Mouse (Mus musculus): ENCODE measurements at regions not wholly inside any gene's neighbourhood (a gene's known extent, or its start where the extent isn't known, plus 50 kb on each side); places are given as distances from the start of the nearest gene placed in this dataset.

DNA sequence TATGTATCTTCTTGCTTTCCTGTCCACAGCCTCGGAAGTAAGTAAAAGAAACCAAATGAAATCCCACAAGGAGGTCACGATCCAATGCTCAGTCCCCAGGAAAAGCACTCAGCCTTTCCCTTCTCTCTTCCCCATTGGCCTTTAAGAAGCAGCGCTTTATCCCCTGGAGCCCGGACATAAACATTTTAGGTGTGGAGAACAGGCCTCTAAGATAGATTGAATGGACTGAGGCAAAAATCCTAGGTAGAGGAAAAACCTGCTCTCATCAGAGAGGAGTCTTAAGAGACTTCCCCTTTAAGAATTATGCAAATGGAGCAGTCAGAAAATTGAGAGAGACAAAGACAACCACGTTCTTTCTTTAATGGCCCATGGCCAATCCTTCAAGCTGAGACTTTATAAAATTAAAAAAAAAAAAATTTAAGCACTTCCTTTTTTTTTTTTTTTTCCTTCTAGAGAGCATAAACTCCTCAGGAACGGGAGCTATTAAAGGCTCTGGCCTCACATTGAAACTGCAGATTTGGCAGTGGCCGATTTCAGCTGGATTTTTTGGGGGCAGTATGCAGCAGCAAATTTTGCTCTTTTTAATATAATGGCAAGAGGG lies 1020.5 kb downstream of the 9330182O14Rik start:
- peak; percentile 1 for DNase-seq

DNA sequence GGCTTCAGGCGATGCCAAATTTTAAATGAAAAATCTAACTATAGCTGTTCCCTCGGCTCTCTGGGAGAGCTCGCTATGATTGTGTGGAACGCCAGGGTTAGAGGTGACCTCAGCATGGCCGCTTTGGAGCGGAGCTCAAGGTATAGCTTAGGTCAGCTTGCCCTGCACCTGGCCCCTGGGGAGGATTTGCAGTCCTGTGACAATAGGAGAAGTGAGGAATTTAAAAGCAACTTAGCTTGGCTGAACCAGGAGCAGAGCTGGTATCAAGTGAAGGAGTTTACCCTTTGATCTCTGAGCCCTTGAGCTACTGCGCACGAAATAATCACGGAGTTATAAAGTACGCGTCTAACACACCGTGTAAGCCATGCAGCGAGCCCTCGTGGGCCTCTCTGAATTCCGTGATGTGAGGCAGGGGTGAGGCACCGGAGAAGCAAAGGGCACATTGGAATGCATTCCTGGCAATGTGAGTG lies 1021.0 kb downstream of the 9330182O14Rik start:
- DNase-seq, result peak; percentile 33

DNA sequence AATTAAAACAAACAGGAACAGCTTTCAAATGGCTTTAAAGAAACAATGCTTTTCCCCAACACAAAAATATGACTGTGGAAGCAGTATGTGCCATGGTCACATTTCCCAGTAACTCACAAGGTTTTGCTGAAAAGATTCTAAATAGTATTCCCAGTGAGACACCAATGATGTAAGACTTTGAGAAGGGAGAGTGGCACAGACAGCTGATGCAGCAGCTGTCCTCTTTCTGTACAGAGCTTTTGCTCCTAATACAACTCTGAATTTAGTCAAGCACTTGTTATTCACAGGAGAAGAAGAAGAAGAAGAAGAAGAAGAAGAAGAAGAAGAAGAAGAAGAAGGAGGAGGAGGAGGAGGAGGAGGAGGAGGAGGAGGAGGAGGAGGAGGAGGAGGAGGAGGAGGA lies 1023.6 kb downstream of the 9330182O14Rik start:
- no peak for DNase-seq

DNA sequence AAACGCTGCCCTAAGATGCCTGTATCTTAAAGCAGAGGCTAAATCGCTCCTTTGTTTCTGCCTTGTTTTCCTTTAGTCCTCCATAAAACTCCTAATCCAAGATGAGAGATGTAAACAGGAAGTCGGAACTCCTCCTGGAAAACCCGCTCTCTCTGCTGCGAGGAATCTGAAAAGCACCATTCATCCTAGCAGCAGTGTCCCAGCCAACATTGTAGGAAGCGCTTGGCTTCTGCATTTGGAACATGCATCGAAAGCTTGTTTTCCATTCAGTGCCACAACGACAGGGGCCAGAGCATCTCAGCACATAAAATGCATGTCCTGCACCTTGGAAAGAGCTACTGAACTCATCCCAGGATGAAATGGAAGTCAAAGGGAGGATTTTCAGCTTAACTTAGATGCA lies 1028.1 kb downstream of the 9330182O14Rik start:
- DNase-seq, result peak; percentile 5

DNA sequence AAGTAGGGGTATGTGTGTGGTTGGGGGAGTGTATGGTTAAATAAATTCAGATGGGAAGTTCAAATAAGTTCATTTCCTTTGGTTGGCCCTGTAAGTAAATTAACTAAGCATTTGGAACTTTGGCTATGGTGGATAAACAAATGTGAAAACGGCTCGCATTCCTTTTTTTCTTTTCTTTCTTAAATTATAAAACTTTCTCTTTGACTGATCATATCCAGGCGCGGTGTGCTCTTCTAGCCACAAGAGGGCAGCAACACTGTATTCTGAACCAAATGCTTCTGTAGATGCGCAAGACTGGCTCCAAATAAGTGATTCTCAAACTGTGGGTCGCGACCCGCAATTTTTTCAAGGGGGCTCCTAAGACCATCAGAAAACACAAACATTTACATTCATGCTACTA lies 1028.6 kb downstream of the 9330182O14Rik start:
- DNase-seq, result peak; percentile 55

DNA sequence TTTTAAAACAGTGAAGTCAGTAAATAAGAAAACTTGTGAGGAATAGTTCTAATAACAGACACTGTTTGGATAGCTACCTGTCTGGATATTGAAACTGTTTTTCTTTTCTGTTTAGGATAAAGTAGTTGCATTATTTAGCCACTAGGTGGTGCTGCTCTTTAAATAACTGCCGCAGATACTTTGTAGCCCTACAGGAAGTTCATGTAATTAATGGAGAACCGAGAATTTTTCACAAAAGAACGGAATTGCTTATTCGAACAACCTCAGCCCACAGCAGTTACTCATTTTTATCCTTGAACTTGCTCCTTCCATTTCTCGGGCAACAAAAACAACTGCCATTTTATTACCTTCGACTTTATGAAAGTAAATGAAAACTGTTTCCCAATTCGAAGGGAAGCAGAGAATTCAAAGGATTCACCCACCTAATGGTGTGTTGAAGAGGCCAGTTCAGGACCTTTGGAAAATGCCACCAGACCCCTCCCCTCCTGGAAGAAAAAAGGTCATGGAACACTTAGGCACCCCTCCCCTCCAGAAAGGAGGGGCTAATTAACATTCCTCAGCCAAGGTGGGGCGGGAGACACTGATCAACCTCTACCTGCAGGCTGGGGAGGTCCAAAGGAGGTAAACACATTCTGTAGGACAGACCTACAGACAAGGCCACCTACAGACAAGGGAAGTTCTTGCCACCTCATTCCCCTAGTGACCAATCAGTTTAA lies 1029.6 kb downstream of the 9330182O14Rik start:
- peak; percentile 69 for DNase-seq

DNA sequence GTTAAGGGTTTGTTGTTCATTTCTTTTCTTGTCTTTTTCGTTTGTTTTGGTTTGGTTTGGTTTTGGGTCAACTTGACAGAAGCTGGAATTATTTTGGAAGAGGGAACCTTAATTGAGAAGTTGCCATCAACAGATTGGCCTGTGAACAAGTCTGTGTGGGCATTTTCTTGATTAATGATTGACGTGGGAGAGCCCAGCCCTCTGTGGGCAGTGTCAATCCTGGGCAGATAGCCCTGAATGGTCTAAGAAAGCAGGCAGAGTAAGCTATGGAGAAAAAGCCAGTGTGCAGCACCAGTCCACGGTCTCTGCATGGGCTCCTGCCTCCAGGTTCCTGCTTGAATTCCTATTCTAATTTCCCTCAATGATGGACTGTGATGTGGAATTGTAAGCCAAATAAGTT lies 1031.4 kb downstream of the 9330182O14Rik start:
- peak; percentile 55 for DNase-seq

DNA sequence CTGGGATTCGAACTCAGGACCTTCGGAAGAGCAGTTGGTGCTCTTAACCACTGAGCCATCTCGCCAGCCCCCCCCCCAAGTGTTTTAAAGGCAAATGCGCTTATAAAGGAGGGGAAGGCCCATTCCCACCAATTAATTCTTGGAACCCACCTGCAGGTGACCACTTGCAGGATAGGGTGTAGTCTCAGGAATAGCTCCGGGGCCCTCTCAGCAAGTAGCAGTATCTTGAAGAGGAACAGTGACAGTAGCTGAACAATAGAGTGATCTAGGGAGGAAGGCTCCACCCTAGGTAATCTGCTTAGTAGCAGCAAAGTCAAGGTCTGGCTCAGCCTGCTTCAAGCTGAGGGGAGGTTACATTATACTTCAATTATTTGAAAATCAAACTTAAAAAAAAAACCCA lies 1056.6 kb downstream of the 9330182O14Rik start:
- no peak for DNase-seq

DNA sequence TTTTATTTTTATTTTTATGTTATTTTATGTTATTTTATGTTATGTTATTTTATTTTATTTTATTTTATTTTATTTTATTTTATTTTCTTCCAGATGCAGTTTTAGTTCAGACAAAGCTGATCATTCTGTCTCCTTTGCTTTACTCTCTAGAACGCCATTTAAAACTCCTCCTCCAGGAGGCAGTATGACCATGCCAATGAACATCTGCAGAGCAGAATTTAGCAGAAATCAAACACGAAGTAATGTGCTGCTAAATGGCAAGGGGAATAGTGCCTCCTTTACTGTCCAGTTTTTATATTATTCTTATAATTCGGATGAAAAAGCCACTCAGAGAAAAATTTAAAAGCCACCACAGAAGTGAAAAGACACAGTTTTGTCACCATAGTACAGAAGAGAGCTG lies 1059.1 kb downstream of the 9330182O14Rik start:
- DNase-seq, result peak; percentile 77

DNA sequence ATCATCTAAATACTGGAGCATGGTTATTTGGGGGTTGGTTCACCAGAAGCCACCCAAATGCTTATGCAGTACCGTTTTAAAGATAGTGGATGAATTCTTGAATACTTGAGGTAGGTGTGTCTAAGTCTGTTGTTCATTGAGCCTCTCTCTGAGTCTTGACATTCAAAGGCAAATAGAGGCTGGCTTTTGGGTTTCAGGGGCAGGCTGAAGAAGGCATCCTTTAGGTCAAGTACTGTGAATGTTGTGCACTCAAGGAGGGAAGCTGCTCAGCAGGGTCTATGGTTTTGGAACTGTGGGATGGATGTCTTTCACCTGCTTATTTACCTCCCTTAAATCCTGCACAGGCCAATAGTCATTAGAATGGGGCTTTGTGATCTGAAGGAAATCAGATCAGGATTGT lies 1089.6 kb downstream of the 9330182O14Rik start:
- no peak for DNase-seq

DNA sequence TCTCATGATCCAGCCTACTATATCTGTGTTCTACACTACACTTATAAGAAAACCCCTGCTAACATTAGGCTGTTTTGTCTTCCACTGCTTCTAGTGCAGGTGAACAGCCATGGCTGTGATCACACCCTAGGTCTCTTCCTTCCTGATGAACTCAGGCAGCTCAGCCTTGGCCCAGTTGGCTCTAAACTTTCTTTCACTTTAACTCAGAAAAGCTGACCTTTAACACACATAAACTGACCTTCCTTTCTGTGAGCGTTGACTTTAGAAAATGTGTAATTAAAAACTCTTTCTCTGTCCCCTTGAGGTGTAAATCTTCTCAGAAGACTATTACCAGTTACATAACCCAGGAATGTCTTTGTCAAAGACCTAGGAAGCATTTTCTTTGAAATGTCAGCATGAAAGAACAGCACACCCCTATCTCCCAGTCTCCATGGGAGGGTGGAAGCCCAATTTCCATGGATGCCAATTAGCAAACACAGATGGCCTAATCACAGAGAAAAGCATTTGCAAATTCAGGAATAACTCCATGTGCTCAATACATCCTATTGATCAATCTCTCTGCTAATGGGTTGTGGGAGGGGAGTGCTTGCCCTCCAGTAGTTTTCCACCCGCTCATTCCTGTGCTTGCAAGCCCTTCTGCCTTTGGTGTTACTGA lies 1098.4 kb downstream of the 9330182O14Rik start:
- peak; percentile 60 for DNase-seq

Measured in kidney, adult 9 months (tissue).